Mouse (Mus musculus): Measurements from ENCODE around the gene Rbm25. TPM values are rescaled to one million over a fixed set of nuclear protein-coding genes. Genes with fewer than 3 reads are reported as not detected.

Gene Rbm25
- polyA plus RNA-seq, 1 experiment from 2014 or later, result 232 TPM

DNA sequence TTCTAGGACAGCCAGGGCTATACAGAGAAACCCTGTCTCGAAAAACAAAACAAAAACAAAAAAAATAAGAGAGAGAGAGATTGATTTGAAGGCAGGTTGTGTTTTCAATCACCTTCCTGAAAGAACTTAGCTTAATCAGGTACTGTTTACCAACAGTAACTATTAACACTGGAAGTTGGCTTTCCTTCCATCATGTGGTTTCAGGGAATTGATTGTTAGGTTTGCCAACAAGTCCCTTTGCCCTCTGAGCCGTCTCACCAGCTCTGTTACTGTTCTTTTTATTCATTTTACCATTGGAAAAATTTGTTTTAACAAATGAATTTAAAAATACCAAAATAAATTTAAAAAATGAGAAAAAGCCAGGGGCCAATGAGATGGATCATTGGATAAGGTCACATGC is 78.9 kb downstream of the Rbm25 start:
- no peaks in the 10 kb centered on the region for H3K27me3 ChIP-seq
- H3K36me3 ChIP-seq, result peaks cover 25% of the 10 kb centered on the region
- H3K27ac ChIP-seq (replicated peaks), result no peak overlapping the region
- no peaks in the 10 kb centered on the region for H3K4me1 ChIP-seq (replicated peaks)
- ATAC-seq (ENCODE audit: low FRiP score, low read depth), result no peak
- no peak overlapping the region for H3K9ac ChIP-seq
- no peaks in the 10 kb centered on the region for H3K9me3 ChIP-seq
- no peak overlapping the region for H3K4me2 ChIP-seq
- no peak overlapping the region for H3K4me3 ChIP-seq
- WGBS, result 96% methylated on average over 2 of the region's 2 CpGs

DNA sequence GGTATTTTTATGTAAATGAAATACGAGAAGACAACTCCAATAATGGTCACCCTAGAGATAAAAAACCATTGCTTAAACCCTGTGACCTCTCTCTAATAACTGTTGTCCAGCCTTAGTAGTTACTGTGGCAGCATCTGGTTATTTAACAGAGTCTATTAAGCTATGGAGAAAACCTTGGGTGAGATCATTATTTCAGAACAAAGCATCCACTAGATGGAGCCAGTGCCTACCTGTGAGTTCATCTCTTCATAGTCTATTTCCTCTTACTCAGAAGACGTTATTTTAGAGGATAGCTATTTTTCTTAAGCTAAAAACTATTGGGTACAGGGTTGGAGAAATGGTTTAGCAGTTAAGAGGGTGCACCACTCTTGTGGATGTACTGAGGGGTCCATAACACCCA is 82.7 kb downstream of the Rbm25 start:
- Histone ChIP-seq H3K9ac (no peak overlapping the region), H3K9me3 (no peaks in the 10 kb centered on the region), H3K4me3 (no peak overlapping the region), H3K4me1 (replicated peaks) (no peaks in the 10 kb centered on the region), H3K27me3 (no peaks in the 10 kb centered on the region), H3K36me3 (peaks cover 54% of the 10 kb centered on the region), H3K27ac (replicated peaks) (no peak overlapping the region), H3K4me2 (no peak overlapping the region)
- WGBS, result 45% methylated on average over 2 of the region's 2 CpGs
- 0 out of 2 replicates have a peak, but pooled peaks have one; percentile 63 for ATAC-seq (ENCODE audit: low FRiP score, low read depth)

DNA sequence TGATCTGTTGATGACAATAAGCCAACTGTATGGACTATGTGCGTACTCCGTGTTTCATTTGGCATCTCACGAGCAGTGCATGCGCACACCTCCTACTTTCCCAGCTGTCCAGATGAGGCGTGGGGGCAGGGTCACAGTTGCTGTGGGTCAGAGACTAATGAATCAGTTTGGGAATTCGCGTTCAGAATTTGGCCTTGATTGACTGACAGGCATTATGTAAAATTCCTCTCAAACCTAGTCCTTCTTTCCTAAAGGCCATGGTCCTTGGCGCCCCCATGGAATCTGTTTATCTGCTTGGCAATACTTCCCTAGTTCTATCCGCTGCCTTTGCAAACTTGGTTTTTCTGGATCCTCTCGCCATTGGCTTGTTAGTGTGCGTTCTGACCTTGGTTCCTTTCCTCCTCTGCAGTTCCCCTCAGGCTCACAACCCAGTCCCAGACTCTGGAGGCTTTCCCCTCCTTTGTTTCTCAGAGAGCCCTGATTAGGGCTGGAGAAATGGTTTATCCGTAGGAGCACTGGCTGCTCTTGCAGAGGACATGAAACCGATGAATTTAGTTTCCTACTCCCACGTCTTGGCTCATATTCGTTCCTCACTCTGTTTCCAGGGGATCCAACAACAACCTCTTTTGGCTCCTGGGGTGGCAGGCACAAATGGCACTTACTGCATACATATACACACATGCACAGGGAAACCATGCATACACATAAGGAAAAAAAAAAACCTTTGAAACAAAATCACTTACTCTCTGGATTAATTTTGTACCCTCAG is 85.6 kb downstream of the Rbm25 start:
- Histone ChIP-seq H3K9me3 (no peaks in the 10 kb centered on the region), H3K36me3 (peaks cover 70% of the 10 kb centered on the region), H3K4me1 (replicated peaks) (no peaks in the 10 kb centered on the region), H3K27me3 (no peaks in the 10 kb centered on the region), H3K4me2 (no peak overlapping the region), H3K9ac (no peak overlapping the region), H3K4me3 (no peak overlapping the region), H3K27ac (replicated peaks) (no peak overlapping the region)
- no peak for ATAC-seq (ENCODE audit: low FRiP score, low read depth)
- WGBS, result 87% methylated on average over 15 of the region's 15 CpGs

DNA sequence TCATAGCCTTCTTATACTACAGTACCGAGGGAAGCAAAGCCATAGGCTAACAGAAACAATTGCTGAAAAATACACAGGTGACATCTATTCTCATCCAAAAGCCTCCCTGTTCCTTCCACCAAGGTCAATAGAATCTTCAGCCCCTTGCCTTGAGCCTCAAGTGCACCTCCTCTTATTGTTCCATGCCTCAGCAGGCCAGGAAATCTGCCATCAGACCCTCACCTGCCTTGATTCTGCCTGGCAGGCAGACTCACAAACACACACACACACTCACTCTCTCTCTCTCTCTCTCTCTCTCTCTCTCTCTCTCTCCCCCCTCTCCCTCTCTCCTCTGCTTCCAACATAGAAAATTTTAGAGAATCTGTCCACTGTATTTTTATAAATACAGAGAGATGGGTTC is 88.4 kb downstream of the Rbm25 start:
- Histone ChIP-seq H3K4me2 (no peak overlapping the region), H3K9ac (no peak overlapping the region), H3K4me1 (replicated peaks) (no peaks in the 10 kb centered on the region), H3K9me3 (no peaks in the 10 kb centered on the region), H3K27me3 (no peaks in the 10 kb centered on the region), H3K4me3 (no peak overlapping the region), H3K36me3 (peaks cover 63% of the 10 kb centered on the region), H3K27ac (replicated peaks) (no peak overlapping the region)
- 83% methylated on average over 1 of the region's 1 CpGs for WGBS
- no peak for ATAC-seq (ENCODE audit: low FRiP score, low read depth)

DNA sequence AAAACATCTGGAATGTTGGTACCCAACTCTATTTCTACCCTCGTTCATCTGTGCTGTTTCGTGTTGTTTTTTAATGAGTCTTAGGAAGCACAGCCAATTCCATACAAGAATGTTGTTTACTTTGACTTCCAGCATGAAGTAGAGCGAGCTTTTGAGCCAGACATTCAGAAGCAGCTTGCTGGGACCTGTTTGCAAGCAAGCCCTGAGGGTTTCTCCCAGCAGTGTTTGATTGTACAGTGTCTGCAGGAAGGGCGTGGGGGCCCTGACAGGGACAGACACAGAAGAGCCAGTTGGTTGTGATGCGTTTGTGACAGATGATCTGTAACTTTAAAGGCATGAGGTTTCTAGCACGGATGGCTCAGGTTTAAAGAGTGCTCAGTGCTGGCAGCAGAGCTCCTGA is 90.2 kb downstream of the Rbm25 start:
- Histone ChIP-seq H3K9me3 (no peaks in the 10 kb centered on the region), H3K36me3 (peaks cover 65% of the 10 kb centered on the region), H3K9ac (no peak overlapping the region), H3K4me3 (no peak overlapping the region), H3K27me3 (no peaks in the 10 kb centered on the region), H3K4me2 (no peak overlapping the region), H3K4me1 (replicated peaks) (no peaks in the 10 kb centered on the region), H3K27ac (replicated peaks) (no peak overlapping the region)
- WGBS, result 83% methylated on average over 6 of the region's 6 CpGs
- ATAC-seq (ENCODE audit: low FRiP score, low read depth), result no peak

DNA sequence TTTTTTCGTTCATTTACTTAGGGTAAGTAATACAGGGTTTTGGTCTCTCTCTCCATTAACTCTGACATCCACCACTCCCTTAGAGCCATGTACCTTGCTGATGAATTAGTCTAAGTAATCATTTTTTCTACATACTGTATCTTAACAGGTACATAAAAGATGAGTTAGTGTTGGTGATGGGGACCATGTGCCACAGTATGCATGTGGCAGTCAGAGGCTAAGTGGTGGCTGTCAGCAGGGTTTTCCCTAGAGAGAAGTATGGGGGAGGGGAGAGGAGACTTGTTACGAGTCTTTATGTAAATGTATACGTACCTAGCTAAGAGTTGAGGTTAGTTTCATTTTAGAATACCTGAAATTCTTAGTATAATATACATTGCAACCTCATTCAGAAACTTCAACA is 92.0 kb downstream of the Rbm25 start:
- no peaks in the 10 kb centered on the region for H3K4me1 ChIP-seq (replicated peaks)
- ATAC-seq (ENCODE audit: low FRiP score, low read depth), result no peak
- peaks cover 63% of the 10 kb centered on the region for H3K36me3 ChIP-seq
- no peak overlapping the region for H3K4me2 ChIP-seq
- no peak overlapping the region for H3K4me3 ChIP-seq
- no peak overlapping the region for H3K27ac ChIP-seq (replicated peaks)
- H3K9me3 ChIP-seq, result no peaks in the 10 kb centered on the region
- no peak overlapping the region for H3K9ac ChIP-seq
- 82% methylated on average over 3 of the region's 3 CpGs for WGBS
- H3K27me3 ChIP-seq, result no peaks in the 10 kb centered on the region

DNA sequence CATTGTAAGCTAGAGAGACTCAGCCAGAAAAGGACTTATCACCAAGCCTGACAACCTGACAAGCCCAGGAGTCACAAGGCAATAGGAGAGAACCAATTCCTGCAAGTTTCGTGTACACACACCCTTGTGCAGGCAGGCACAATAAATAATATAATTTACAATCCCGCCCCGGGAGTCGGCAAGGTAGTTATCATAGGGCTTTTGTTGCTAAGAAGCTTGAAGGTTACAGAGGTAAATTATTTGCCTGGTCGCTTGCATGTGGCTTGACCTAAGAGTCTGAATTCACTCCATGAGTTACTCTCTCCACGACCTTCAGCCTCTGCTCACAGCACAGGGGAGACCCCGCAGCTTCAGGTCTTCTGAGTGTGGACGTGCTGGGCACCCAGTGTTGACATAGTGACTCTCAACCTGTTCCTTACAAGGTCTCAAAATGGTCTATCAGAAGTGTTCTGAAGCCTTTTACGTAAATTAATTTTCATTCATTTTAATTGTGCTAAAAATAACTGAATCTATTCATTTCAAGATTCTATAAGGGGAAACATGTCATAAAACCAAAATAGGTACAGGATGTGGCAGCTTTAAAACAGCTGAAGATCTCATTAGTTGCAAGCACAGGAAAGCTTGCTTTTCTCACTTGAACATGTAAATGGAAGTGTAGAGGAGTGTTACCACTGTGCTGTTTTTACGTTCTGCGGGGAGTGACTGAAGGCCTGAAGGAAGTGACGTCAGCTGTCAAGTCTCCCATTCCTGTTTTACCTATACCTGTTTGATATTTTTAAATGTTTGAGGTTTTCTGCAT is 95.7 kb downstream of the Rbm25 start:
- WGBS, result 88% methylated on average over 12 of the region's 12 CpGs
- Histone ChIP-seq H3K36me3 (peaks cover 76% of the 10 kb centered on the region), H3K9ac (no peak overlapping the region)

DNA sequence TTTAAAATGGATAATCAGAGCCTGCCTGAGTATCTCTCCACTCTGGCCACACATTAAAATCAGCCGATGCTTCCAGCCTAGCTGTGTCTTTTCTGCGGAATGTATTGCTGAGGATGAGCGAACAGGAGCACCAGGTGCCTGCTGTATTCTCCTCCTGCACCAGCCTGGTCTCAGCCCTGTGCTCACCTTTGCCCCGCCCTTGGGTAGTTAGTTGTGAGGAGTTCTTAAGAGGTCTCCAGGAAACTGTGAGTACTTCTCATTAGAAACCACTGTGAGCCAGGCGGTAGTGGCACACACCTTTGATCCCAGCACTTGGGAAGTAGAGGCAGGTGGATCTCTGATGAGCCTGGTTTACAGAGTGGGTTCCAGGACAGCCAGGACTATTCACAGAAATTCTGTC is 101.2 kb downstream of the Rbm25 start:
- no peak overlapping the region for H3K4me3 ChIP-seq
- no peak overlapping the region for H3K9ac ChIP-seq
- no peaks in the 10 kb centered on the region for H3K9me3 ChIP-seq
- no peak overlapping the region for H3K27ac ChIP-seq (replicated peaks)
- WGBS, result 95% methylated on average over 5 of the region's 5 CpGs
- no peak for ATAC-seq (ENCODE audit: low FRiP score, low read depth)
- H3K4me1 ChIP-seq (replicated peaks), result no peaks in the 10 kb centered on the region
- H3K4me2 ChIP-seq, result no peak overlapping the region
- no peaks in the 10 kb centered on the region for H3K27me3 ChIP-seq
- peaks cover 66% of the 10 kb centered on the region for H3K36me3 ChIP-seq

More for the DNA sequence above, 95.7 kb downstream of the Rbm25 start:
- Histone ChIP-seq H3K9me3 (no peaks in the 10 kb centered on the region), H3K4me1 (replicated peaks) (no peaks in the 10 kb centered on the region), H3K27ac (replicated peaks) (no peak overlapping the region), H3K4me3 (no peak overlapping the region), H3K27me3 (no peaks in the 10 kb centered on the region), H3K4me2 (no peak overlapping the region)
- ATAC-seq (ENCODE audit: low FRiP score, low read depth), result no peak

Other genes with a start within 250 kb of the Rbm25 start
- 22.7 and 23.9 TPM in 2 replicates for gene Dpf3, start 143.5 kb upstream of the Rbm25 start, polyA plus RNA-seq (2015; fragmentation: Nextera tagmentation; extraction: Ambion mirVana)
- gene Dcaf4, start 110.8 kb upstream of the Rbm25 start, polyA plus RNA-seq (2015; fragmentation: Nextera tagmentation; extraction: Ambion mirVana), result 44.8 and 49.2 TPM in 2 replicates
- 24.8 and 27.8 TPM in 2 replicates for gene Zfyve1, start 34.0 kb upstream of the Rbm25 start, polyA plus RNA-seq (2015; fragmentation: Nextera tagmentation; extraction: Ambion mirVana)
- 66.3 and 71.4 TPM in 2 replicates for gene Psen1, start 56.9 kb downstream of the Rbm25 start, polyA plus RNA-seq (2015; fragmentation: Nextera tagmentation; extraction: Ambion mirVana)
- gene Papln, start 132.4 kb downstream of the Rbm25 start, polyA plus RNA-seq (2015; fragmentation: Nextera tagmentation; extraction: Ambion mirVana), result 0.32 and 0.52 TPM in 2 replicates

All from hindbrain, embryonic 15.5 days (tissue).